Mouse (Mus musculus): Measurements from ENCODE around the gene Nr6a1.

Nr6a1 gene

DNA sequence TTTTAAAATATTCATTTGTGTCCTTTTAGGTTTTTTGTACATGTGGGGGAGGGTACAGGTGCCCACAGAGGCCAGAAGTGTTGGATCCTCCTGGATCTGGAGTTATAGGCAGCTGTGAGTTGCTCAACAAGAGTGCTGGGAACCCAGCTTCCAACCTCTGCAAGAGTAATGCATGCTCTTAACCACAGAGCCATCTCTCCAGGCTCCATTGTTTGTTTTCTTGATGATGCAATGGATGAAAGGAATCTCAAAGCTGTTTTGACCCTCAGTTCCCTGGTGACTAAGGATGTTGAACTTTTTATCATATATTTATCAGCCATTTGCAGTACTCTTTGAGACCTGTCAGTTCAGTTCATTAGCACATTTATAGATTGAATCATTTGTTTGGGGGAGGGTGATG is 248.5 kb downstream of the Nr6a1 start:
- no peak for DNase-seq (ENCODE audit: low read depth, low spot score)

DNA sequence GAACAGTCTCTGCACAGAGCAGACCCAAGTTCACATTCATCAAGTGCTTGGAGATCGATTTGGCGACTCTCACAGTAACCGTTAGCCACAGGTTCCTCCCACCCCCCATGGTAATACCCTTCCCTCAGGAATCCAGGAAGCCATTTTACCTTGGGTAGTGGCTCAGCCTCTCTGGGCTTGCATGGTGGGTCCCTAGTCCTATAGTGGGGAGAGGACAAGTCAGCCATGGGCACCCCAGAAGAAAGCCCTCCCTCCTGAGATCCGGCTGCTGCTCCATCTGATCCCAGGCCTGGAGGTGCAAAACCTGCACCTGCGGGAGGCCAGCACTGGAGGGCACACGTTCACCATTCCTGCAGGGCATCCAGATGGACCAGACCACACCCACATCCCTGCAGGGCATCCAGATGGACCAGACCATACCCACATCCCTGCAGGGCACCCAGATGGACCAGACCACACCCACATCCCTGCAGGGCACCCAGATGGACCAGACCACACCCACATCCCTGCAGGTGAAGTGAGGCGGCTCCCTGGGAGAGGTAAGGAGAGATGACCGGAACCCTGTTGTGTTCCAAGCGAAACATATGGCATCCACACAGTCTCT is 252.0 kb downstream of the Nr6a1 start:
- DNase-seq (ENCODE audit: low read depth, low spot score), result no peak

All from CD4-positive helper T cell, adult 2 months (primary cell).